Mouse (Mus musculus) thymus, postnatal 36 days (tissue): ENCODE results near the gene Rars.
"Not testable (repeated sequence)": the region's sequence is repeated elsewhere in the genome, so short reads cannot be mapped to it uniquely, and the experiment has no call there.

Experiments used
- DNase-seq, 2 experiments: peaks; one replicate each; pipeline ENCODE4 v3.0.0; 2022; ENCODE audit warnings: mixed read lengths in 2 of 2

Rars gene

GRCm38 (mm10) chr11:35838345-35839338 lies 4.3 kb upstream of the Rars start:
- peak; percentile 77 to 79 for DNase-seq

- DNase-seq, result no peak
Observed at GRCm38 (mm10) chr11:35837156-35838126, 3.1 kb upstream of the Rars start.

- no peak for DNase-seq
Observed at GRCm38 (mm10) chr11:35833270-35833669, 1.0 kb downstream of the Rars start.

- no peak for DNase-seq
Observed at GRCm38 (mm10) chr11:35832139-35832538, 2.2 kb downstream of the Rars start.

GRCm38 (mm10) chr11:35827714-35828113 lies 6.6 kb downstream of the Rars start:
- DNase-seq, result no peak

GRCm38 (mm10) chr11:35816316-35816715 lies 18.0 kb downstream of the Rars start:
- DNase-seq, result no peak

- DNase-seq, result no peak
Observed at GRCm38 (mm10) chr11:35811458-35811857, 22.8 kb downstream of the Rars start.

- no peak for DNase-seq
Observed at GRCm38 (mm10) chr11:35801332-35801731, 33.0 kb downstream of the Rars start.

GRCm38 (mm10) chr11:35798874-35799273 lies 35.4 kb downstream of the Rars start, which contains the start of gene Fbll1:
Fbll1 (minus strand) TSS chr11:35798884.
- no peak for DNase-seq

- peak; percentile 5 to 20 for DNase-seq
Observed at GRCm38 (mm10) chr11:35798495-35798820, 35.8 kb downstream of the Rars start.

- no peak for DNase-seq
Observed at GRCm38 (mm10) chr11:35797751-35798494, 36.4 kb downstream of the Rars start.

GRCm38 (mm10) chr11:35792800-35793199 lies 41.5 kb downstream of the Rars start:
- DNase-seq, result not testable (repeated sequence)

- no peak for DNase-seq
Observed at GRCm38 (mm10) chr11:35788443-35788842, 45.9 kb downstream of the Rars start.

- no peak for DNase-seq
Observed at GRCm38 (mm10) chr11:35784537-35784936, 49.8 kb downstream of the Rars start.

- no peak for DNase-seq
Observed at GRCm38 (mm10) chr11:35784002-35784401, 50.3 kb downstream of the Rars start.

GRCm38 (mm10) chr11:35783038-35783437 lies 51.3 kb downstream of the Rars start:
- DNase-seq, result no peak

GRCm38 (mm10) chr11:35782444-35782843 lies 51.9 kb downstream of the Rars start:
- DNase-seq, result no peak

- no peak for DNase-seq
Observed at GRCm38 (mm10) chr11:35780336-35780735, 54.0 kb downstream of the Rars start.

GRCm38 (mm10) chr11:35776452-35776851 lies 57.9 kb downstream of the Rars start:
- DNase-seq, result no peak

- DNase-seq, result no peak
Observed at GRCm38 (mm10) chr11:35775606-35776005, 58.7 kb downstream of the Rars start.

- DNase-seq, result no peak
Observed at GRCm38 (mm10) chr11:35770741-35771504, 63.4 kb downstream of the Rars start.
